Mouse (Mus musculus): ENCODE data around the gene Rep15. TPM values are rescaled to one million over a fixed set of nuclear protein-coding genes. Genes with fewer than 3 reads are reported as not detected.

Rep15 gene
- total RNA-seq, 2 experiments from 2014 or later: 0.26 to 0.49 TPM

DNA sequence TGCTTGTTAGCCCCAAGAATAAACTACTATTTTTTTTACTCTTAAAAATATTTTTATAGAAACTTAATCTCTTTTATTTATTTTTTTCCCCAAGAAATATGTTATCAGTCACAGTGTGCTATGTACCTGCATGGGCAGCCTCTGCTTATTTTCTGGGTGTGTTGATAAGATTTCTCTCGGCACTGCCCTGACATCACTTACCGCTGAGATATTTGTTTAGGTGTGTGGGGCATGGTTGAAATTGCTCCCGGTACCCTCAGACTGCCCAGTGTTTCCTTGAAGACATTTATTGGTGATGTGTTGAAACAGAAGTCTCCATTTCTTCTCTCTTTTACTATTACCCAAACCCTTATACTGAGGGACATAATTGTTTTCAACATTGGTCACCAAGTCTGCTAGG is 7.6 kb upstream of the Rep15 start:
- intact Hi-C loops (cut with DNase I): loop anchor here (5.0 kb wide), 1 partner anchor 78 kb away; no protein-coding TSS in a partner anchor
- DNase-seq: no peak

GRCm38 (mm10) chr6:147028396-147028795 is 4.0 kb upstream of the Rep15 start:
- intact Hi-C loops (cut with DNase I): loop anchor here (5.0 kb wide), 1 partner anchor 74 kb away; no protein-coding TSS in a partner anchor
- no peak for DNase-seq

- DNase-seq: no peak
- intact Hi-C loops (cut with DNase I): loop anchor here (5.0 kb wide), 1 partner anchor 73 kb away; no protein-coding TSS in a partner anchor
These were observed 2.8 kb upstream of the Rep15 start for GRCm38 (mm10) chr6:147029591-147029990.

- no peak for DNase-seq
- intact Hi-C loops (cut with DNase I): no loop called here
These were observed 2.1 kb upstream of the Rep15 start for GRCm38 (mm10) chr6:147030096-147030885.

- peak; percentile 82 to 89 for DNase-seq
- intact Hi-C loops (cut with DNase I): no loop called here
These were observed 10.2 kb downstream of the Rep15 start, which contains the start of gene Mrps35 for GRCm38 (mm10) chr6:147042291-147043290. Mrps35 (plus strand) TSS chr6:147042764.

DNA sequence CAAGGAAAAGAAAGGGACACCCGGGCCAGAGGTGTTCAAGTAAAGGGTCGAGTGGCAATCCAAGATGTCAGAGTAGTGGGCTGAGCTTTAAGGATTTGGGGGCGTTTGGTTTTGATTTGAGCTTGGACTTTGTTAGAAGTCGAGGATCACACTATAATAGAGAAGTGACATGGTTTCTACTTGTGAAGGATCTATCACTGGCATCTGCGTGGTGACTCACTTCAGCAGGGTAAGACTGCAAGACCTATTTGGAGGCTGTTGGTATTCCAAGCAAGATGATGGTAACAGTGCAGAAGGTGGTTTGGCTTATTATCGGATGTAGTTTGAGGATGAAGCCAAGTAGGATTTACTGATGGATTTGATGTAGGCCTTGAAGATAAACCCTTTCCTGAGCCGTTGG is 11.2 kb downstream of the Rep15 start:
- intact Hi-C loops (cut with DNase I): no loop called here

DNA sequence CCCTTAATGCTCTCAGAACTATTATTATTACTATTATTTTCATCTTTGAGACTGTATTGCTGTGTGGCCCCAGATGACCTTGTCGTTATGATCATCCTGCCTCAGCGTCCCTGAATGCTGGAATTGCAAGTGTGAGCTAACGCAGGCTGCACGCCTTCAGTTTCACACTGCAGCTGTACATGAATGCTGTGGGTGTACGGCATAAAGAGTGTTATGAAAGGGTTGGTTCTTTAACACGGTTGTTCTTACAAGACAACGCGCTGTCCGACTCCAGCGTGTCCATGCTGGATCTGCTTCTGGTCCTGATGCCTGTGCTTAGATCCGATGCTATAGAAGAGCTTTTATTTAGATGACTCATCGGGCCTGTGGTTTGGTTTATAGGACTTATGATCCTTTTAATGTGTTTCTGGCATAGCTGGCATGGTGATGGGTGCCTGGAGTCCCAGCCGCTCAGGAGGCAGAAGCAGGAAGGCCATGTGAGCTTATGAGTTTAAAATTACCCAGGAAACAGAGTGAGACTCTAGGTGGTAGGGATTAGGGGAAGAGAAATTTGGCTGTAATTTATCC is 16.9 kb downstream of the Rep15 start:
- DNase-seq: no peak
- intact Hi-C loops (cut with DNase I): no loop called here

More for the DNA sequence above, 11.2 kb downstream of the Rep15 start:
- DNase-seq: no peak

GRCm38 (mm10) chr6:147051666-147052065 is 19.3 kb downstream of the Rep15 start:
- intact Hi-C loops (cut with DNase I): no loop called here

GRCm38 (mm10) chr6:147052440-147052839 is 20.1 kb downstream of the Rep15 start:
- intact Hi-C loops (cut with DNase I): no loop called here
- DNase-seq: no peak

More at GRCm38 (mm10) chr6:147051666-147052065, 19.3 kb downstream of the Rep15 start:
- DNase-seq: no peak

- intact Hi-C loops (cut with DNase I): no loop called here
- no peak for DNase-seq
These were observed 21.6 kb downstream of the Rep15 start for GRCm38 (mm10) chr6:147053785-147054646.

DNA sequence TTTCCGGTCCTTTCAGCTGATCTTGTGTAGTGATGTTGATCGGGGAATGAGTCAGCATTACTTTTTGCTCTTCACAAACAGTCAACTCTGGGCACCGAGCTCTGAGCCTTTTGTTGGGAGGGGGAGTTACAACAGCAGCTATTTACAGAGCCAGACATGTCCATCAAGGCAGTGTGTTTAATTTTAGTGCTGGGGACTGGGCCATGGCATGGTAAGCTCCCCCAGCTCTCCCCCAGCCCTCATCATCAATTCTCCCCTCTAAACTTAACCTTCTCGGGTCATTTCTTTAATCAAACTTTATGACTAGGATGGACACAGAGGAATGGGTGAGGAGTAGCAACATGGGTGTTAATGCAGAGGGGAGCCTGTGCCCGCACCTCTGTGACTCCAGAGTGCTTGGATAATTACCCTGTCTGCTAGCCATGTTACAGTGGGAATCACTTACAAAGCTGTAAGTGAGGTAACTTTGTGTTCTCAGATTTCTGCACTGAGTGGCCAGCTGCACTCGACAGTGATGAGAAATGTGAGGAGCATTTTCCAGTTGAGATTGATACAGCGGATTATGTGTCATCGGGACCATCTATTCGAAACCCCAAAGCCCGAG is 23.1 kb downstream of the Rep15 start:
- no peak for DNase-seq
- intact Hi-C loops (cut with DNase I): no loop called here

DNA sequence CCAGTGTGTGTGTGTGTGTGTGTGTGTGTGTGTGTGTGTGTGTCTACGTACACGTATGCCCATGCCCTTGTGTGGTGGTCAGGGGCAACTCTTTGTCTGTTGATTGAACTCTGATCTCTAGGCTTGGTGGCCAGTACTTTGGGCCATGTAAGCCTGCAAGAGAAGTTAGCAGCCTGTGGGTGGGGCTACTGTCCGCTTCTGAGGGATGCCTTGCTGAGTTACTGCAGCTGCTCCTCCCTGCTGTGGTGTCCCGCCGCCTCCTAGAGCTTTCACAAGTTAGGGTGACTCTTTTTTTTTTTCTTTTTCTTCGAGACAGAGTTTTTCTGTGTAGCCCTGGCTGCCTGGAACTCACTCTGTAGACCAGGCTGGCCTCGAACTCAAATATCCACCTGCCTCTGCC is 26.9 kb downstream of the Rep15 start:
- no peak for DNase-seq
- intact Hi-C loops (cut with DNase I): no loop called here

DNA sequence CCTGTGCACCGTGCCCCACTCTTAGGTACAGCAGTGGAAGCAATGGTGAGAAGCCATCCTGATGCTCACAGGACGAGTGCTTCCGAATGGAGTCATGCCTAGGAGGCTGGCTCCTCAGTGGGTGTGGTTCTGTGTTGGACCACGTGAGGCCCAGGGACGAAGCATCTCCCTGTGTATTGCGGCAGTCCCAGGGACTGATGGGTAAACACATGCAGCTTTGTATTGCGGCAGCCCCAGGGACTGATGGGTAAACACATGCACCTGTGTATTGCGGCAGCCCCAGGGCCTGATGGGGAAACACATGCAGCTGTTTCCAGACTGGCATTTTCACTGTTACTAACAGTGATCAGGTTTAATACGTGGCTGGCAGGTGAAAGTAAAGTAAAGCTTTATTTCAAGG is 29.2 kb downstream of the Rep15 start:
- intact Hi-C loops (cut with DNase I): no loop called here
- no peak for DNase-seq

DNA sequence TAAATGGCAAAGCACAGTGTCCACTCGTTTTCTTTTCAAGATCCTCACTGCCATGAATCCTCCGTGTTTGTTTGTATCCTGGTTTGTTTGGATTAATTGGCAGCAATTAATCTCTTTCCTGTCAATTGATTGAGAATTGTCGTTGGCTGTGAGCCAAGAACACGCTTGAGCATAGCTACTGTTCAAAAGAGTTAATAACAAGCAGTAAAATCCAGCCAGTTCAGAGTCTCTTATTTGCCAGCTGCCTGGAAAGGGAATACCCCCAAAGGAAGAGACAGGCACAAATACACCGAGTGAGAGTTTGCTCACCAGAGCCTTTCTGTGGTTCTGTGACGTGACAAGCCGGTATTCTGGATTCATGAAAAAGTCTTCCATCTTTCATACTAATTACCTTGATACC is 29.6 kb downstream of the Rep15 start:
- no peak for DNase-seq
- intact Hi-C loops (cut with DNase I): no loop called here

GRCm38 (mm10) chr6:147062694-147063093 is 30.3 kb downstream of the Rep15 start:
- no peak for DNase-seq
- intact Hi-C loops (cut with DNase I): no loop called here

- no peak for DNase-seq
- intact Hi-C loops (cut with DNase I): no loop called here
These were observed 32.0 kb downstream of the Rep15 start for GRCm38 (mm10) chr6:147064226-147064943.

GRCm38 (mm10) chr6:147064944-147065261 is 32.5 kb downstream of the Rep15 start:
- DNase-seq: peak; percentile 52 to 72

DNA sequence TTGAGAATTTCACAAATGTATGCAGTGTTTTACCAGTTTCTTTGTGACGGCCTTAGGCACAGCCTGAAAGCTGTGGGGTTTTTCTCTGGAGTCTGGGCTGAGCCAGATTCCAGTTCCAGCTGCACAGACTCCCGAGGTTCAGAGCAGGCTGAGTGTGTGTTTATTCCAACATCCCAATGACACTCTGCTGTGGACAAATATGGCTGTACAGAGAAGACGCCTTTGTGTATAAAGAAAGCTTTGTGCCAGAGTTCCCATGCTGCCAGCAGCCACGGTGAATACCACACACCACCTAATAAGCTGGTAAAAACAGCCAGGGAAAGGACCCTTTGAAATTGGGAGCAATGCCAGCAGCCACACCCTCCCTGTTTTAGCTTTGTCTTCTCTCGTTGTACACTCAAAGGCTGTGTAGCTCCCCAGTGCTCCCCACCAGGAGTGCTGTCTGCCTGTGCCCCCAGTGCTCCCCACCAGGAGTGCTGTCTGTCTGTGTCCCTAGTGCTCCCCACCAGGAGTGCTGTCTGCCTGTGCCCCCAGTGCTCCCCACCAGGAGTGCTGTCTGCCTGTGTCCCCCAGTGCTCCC is 43.5 kb downstream of the Rep15 start:
- DNase-seq: no peak
- intact Hi-C loops (cut with DNase I): no loop called here

More at GRCm38 (mm10) chr6:147064944-147065261, 32.5 kb downstream of the Rep15 start:
- intact Hi-C loops (cut with DNase I): no loop called here

Measured in gastrocnemius, postnatal 36 days (tissue).